Mouse (Mus musculus) lung, postnatal 14 days (tissue): Measurements from ENCODE around the gene Gm6525.

ENCODE experiments used
- DNase-seq: peaks from one replicate; pipeline ENCODE4 v3.0.0; 2021

The Gm6525 gene

DNA sequence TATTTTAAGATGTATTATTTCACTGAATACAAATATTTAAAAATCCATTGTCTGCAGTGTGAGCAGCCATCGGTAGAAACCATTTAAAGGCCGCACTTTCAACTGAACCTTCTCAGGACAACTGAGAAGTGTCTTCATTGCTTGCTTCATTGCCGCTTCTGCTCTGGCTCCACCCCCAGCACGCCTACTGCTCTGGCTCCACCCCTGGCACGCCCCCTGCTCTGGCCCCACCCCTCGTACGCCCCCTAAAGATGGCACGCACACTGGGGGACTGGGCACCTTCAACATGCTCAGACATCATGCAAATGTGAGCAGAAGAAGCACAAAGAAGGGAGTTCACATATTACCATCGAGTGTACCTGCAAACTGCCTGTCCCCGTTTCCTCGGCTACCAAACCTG is 1.5 kb upstream of the Gm6525 start:
- DNase-seq = no peak

DNA sequence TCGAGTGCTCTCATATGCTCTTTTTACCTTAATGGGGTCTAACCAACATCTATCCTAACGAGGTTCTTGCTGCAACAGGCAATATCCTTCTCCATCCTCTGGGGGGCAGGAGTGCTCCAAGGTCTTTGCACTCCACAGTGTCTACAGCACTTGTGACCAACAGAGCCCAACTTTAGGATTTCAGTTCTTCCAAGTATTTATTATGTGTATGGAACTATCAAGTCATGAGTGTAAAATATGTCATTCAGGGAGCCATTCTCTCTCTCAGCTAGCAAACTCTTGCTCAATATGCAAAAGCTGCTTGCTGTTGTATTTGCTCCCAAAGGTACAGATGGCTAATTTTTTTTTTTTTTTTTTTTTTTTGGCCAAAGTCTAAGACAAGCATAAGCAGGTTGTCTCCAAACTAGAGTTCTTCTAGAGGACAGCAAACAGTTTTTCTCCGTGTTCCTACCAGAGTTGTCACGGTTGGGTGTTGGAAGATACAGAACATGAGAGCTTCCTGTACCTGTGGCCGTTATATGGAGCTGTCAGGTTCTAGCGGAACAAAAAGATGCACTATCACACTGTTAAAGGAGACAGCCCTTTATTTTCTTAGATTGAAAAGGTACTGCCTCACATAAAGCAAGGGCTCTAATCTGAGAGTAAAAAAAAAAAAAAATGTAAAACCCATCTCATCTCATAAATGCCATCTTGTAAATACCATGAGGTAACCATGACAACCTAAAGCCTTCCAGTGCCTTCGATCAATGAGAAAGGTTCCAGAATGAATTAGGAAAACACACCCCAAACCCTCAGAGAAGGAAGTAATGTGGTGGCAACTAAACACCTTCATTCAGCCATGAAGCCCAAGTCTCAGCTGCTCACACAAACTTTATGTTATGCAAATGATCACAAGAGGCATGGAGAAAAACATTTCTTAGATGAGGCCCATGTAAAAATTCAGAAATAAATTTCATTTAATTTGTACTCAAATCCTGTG is 1.7 kb downstream of the Gm6525 start:
- DNase-seq = peak; percentile 84

DNA sequence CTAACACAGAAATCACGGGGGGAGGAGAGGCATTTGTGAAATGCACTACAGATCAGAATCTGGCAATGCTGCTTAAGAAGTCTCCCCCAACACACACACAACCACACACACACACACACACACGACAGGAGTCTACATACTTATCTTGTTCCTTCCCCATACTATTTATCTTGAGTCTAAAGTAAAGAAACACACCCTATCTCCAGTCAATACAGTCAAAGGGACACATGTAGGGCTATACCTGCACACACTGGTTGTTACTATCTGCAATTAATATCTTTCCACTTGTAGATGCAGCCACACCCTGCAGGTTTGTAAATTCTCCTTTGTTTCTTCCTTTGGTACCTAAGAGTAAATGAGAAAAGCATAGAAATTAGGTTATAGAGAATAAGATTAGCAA is 3.9 kb downstream of the Gm6525 start:
- DNase-seq = no peak

- no peak for DNase-seq
These were observed 6.4 kb downstream of the Gm6525 start for GRCm38 (mm10) chr3:84180304-84180703.

DNA sequence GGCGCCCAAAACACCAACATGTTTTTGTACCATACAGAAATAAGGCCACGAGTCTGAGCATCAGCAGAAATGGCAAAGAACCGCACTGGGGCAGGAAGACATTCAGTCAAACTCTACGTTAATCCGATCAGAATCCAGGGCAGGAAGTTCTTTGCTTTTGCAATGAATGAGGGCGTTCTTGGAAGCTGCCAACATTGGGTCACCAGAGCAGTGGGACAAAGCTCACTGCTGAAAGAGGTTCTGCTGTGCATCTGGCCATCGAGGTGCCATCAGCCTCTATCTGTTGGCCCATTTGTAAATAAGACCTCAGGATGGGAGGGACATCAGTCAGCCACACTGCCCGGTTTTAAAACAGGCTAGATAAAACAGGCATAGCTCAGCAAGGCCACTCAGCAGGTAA is 7.2 kb downstream of the Gm6525 start:
- DNase-seq = no peak

DNA sequence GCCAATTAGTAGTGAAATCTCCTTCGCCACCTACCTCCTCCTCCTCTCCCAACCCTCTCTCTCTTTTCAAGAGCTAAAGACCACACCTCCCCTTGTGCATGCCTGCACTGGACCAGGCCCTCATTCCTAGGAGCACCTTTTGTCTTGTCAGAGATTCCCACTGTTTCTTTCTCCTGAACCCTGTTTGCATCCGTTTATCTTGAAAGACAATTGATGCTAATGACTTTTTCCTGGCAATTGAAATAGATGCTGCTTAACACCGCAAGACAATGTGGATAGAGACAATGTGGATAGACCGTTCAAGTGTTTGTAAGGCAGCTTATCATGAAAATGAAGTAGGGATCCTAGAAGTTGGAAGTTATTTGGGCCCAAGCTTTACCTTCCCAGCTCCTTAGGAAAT is 7.8 kb downstream of the Gm6525 start:
- no peak for DNase-seq

- no peak for DNase-seq
These were observed 15.8 kb downstream of the Gm6525 start for GRCm38 (mm10) chr3:84189629-84190173.

GRCm38 (mm10) chr3:84190513-84191061 is 16.7 kb downstream of the Gm6525 start:
- peak; percentile 28 for DNase-seq

DNA sequence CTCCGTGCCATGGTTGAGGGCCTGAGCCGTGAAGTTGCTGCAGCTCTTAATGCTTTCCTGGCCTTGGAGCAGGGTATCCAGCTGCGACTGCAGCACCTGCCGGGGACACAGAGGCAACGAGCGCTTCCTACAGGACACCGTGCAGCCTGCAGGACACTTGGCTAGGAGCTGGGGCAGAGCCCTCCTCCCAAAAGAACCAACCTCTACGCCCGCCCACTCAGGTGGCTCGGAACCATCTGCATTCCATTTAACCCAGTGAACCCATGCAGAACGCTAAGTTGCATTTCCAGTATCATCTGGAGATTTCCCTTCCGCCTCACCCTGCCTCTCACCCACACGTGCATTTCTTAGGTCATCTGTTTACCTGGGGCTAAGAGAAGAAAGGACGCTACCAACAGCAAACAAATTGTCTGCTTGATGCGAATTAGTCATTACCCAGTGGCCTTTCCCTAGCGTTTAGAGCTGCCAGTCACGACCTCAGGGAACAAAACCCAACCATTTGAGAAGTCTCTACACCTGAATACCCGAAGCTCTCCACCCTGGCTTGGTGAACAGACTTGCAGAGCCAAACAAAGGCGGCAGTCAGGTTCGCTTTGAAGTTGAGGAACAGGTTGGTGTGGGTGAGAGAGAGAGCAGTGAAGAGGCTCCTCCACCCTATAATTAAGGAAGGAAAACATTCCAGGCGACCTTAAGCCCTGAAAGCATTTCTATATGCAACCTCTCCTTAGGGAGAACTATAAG is 17.4 kb downstream of the Gm6525 start:
- DNase-seq = peak; percentile 21

DNA sequence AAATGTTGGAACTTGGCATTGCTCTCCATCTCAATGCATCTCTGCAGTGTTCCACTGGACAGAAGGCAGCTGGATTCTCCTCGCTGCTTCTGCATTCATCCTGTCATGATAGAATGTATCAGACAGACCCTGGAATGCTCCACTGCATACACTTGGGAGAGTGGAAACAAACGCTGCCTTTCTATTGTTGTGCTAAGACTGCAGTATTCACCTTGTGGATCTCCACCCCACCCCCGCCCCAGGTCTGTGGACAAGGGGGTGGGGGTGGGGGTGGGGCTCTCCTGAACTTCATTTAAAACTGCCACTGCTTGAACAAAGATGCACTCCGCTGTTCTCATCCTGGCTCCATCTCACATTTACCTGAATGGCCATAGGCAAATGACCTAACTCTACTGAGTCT is 20.0 kb downstream of the Gm6525 start:
- DNase-seq = no peak

DNA sequence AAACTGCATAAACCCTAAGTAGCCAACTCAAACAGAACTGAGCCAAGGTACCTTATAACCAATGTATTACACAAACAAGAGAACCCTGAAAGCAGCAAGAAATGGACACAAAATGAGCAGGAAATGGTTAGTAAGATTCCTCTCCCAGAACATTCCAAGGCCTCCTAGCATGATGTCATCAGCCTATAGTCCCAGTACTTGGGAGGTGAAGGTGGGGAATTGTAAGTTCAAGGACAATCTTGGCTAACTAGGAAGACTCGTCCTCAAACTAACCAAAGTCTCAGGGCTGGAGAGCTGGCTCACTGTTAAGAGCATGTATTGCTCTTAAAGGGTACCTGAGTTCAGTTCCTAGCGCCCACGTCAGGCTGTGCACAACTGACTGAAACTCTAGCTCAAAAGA is 24.3 kb downstream of the Gm6525 start:
- DNase-seq = no peak

DNA sequence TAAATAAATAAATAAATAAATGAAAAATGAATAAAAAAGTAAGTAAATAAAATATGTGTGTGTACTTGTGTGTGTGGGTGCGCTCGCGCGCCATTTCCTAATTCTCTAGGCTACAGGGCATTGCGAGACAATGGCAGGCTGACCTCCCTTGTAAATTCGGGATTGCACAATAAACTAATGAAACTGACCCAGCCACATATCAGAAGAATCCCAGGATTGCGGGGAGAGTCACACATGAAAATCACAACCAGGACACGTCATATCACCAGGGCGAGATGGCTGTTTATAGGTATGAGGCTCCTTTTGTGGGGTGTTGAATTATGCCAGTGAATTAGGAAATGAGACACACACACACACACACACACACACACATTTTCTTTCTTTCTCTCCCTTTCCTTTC is 25.6 kb downstream of the Gm6525 start:
- no peak for DNase-seq

DNA sequence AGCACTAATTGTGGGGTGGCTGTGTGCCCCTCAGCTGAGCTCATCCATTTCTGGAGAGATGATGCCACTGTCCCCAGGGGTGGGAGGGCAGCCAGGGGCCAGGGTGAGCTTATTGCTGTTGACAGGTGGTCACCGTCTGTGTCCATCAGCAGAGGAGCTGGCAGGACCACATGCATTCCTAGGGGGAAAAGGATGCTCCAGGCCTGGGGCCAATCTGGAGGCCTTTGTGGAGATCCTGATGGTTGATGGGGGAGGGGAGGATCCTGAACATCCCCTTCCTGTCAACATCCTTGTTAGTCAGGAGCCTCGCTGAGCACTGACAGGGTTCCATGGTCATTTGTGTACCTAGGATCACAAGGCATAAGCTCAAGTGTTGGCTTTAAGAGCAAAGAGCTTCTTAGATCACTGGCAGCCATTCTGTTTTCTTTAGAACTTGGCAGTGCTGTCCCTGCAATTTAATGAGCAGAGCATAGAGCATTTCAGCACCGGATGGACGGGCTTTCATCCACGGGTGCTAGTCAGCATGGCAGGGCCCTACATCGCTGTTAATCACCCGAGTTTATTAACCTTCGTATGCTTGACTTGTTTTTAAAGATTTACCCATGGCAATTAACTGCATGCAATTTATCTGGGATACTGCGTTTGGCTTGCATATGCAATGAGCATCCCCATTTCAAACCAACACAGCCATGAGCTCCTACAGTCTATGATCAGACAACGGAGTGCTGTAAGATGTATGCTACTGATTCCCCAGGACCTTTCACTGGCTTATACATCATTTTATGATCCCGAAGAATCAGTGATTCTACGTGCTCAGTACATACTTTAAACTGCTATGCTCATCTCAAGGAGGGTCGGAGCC is 26.9 kb downstream of the Gm6525 start:
- DNase-seq = no peak

GRCm38 (mm10) chr3:84204640-84205039 is 30.7 kb downstream of the Gm6525 start:
- no peak for DNase-seq

GRCm38 (mm10) chr3:84205650-84206049 is 31.7 kb downstream of the Gm6525 start:
- DNase-seq = no peak

DNA sequence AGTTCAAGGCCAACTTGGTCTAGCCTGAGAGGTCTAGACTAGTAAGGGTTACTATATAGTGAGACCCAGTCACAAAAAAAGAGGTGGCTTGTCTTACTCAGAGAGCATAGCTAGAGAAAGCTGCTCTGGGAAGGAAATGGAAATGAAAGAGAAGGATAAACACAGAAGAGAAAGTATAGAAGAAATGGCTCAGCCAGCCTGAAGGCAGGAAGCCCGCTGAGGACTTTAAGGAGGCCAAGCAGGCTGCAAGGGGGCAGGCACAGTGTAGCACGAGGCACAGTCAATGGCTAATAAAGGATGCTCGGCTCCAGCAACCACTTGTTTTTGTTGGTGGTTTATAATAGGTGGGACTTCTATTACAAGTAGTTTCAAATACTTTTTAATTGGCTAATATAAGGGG is 32.2 kb downstream of the Gm6525 start:
- DNase-seq = no peak

DNA sequence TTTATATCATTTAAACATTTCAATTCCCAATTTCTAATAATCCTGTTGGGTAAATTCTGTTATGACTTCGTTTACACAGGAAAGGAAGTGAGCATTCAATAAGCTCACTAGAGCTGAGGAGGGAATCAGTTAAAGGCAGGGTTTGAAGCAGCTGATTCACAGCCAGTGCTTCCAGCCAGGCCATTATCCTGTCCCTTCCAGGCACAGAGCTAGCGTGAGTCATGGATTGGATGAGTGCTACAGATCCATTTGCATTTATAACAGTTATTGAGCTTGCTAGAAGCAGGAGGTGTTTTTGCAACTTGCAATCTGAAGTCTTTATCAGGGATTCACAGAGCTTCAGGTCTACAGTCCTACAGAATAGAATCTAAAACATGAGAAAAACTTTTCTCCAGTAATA is 33.5 kb downstream of the Gm6525 start:
- DNase-seq = no peak

GRCm38 (mm10) chr3:84208475-84208874 is 34.6 kb downstream of the Gm6525 start:
- no peak for DNase-seq

DNA sequence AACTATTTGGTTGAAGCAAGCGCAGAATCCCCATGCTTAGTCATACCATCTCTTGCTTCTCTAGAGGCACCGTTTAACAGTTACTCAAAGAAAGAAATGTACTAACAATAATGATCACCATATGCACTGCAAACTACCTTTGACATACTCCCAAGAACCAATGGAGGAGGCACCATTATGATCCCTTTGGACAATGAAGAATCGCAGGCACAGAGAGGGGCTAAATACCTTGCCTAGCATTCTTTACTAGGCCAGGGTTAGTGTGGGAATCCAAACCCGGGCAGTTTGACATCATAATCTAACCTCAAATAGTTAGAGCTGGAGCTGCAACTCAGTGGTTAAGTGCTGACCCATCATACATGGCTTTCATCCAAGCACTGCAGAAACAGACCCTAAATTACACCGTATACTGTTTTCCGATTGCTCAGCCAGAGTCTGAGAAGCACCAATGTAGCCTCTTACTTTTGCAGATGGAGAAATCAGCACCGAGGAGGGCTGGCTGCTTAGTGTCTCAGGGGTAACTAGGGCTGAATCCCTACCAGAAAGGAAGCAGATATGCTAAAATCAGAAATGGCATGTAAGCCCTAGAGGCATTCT is 35.1 kb downstream of the Gm6525 start:
- DNase-seq = no peak

GRCm38 (mm10) chr3:84211340-84211875 is 37.5 kb downstream of the Gm6525 start:
- no peak for DNase-seq

- no peak for DNase-seq
These were observed 40.6 kb downstream of the Gm6525 start for GRCm38 (mm10) chr3:84214501-84214900.

- DNase-seq = no peak
These were observed 41.3 kb downstream of the Gm6525 start for GRCm38 (mm10) chr3:84215253-84215652.
